Mouse (Mus musculus) bone marrow, adult 2 months (tissue): ENCODE measurements around the gene Trappc12.

Experiments
- CTCF ChIP-seq: fragments of 200-500 bp; IDR thresholded peaks from 2 replicates; pipeline ENCODE4 v1.5.1; 2011; ENCODE audit warnings: low read length, control low read depth; ENCODE audit not compliant: control insufficient read depth, insufficient read depth
- POLR2A ChIP-seq: fragments of 200-500 bp; IDR thresholded peaks from 2 replicates; pipeline ENCODE4 v1.6.1; 2011; ENCODE audit warnings: low read depth, mild to moderate bottlenecking, control low read depth, low read length, borderline replicate concordance; ENCODE audit not compliant: control insufficient read depth

DNA sequence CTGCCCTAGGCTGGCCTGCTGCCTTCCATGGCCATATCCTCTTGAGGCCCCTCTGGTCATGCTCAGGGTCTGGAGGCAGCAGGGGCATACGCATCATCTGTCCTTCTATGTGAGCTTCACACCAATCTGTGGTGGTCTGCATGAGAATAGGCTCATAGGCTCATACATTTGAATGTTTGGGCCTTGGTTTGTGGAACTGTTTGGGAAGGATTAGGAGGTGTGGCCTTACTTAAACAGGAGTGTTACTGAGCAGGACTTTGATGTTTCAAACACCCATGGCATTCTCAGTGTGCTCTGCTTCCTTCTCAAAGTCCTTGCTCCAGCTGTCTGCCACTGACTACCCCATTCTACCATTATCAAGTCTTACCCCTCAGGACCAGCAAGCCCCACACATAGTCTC lies 16.0 kb downstream of the Trappc12 start:
- TF ChIP-seq CTCF, result no peak
- TF ChIP-seq POLR2A, result no peak
